Mouse (Mus musculus): ENCODE results near the gene Gid4. TPM values are rescaled to one million over a fixed set of nuclear protein-coding genes. Genes with fewer than 3 reads are reported as not detected.

Gene Gid4
- 20.2 and 21.2 TPM in 2 replicates for polyA plus RNA-seq (2015; fragmentation: Nextera tagmentation; extraction: Ambion mirVana)

DNA sequence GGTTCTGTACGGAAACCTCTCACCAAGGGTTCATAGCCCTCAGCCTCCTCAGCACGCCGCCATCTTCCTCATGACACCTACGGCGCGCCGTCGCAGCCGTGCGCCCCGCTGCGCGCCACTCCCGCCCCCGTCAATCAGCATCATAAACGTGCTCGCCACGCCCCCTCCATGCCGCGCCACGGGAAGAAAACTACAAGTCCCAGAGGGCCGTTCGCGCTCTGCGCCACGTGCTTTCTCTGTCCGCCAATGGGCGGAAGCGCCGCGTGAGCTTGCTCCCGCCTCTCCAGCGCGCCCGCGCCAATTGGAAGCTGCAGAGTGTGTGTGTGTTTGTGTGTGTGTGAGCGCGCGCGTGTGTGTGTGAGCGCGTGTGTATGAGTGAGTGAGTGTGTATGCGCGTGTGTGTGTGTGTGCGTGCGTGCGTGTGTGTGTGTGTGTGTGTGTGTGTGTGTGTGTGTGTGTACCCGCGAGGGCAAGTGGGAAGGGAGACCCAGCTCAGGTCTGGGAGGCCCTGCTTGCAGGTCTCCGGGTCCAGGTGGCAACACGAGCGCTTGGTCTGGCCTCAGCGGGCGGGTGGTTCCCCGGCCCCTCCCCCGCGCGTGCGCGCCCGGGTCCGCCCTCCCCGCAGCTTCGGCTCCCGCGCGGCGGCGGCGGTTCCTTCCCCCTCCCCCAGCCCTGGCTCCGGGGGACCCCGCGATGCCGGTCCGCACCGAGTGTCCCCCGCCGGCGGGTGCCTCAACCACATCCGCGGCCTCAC lies at the start of gene Gid4:
Gene Gid4 (plus strand): TSS at position 183 of the 754 bp plus-strand sequence.
- peak within 1 kb of the TSS; percentile 90 for H3K4me2 ChIP-seq (ENCODE audit: low read depth, low read length)
- no peaks in the 10 kb centered on the region for H3K36me3 ChIP-seq (ENCODE audit: control insufficient read depth, insufficient read depth)
- H3K4me3 ChIP-seq (ENCODE audit: low read length): peak within 1 kb of the TSS; percentile 82
- ATAC-seq (replicated peaks; ENCODE audit: extremely low read depth, insufficient read depth, low FRiP score): peak; percentile 96
- peaks cover 18% of the 10 kb centered on the region for H3K4me1 ChIP-seq (ENCODE audit: control insufficient read depth, insufficient read depth, low read length)
- H3K27ac ChIP-seq (ENCODE audit: low read length): peak within 1 kb of the TSS; percentile 74
- WGBS: under 1% methylated on average over 77 of the region's 81 CpGs
- peak within 1 kb of the TSS; percentile 86 for H3K9ac ChIP-seq (ENCODE audit: low read length)
- H3K9me3 ChIP-seq (replicated peaks; ENCODE audit: control insufficient read depth, low read length): no peaks in the 10 kb centered on the region
- no peaks in the 10 kb centered on the region for H3K27me3 ChIP-seq (ENCODE audit: control insufficient read depth, insufficient read depth, low read length)

DNA sequence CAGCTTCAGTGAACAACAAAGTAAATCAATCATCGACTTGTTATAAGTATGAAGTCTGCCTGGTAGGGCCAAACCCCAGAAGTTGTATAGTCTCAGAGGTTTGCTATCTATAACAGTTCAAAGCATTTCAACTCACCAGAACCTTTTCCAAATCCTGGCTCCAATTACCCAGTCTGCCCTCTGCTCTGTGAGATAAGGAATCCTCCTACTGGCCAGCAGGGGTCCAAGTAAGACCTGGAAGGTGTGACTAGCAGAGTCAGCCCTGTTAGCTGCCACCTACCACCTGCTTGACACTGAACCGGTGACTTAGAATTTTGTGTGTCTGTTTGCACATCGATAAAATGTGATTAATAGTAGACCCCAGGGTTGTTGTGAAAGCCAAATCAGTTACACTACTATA lies 49.7 kb upstream of the Gid4 start:
- Histone ChIP-seq H3K9me3 (replicated peaks; ENCODE audit: control insufficient read depth, low read length) (no peaks in the 10 kb centered on the region), H3K27ac (ENCODE audit: low read length) (no peak overlapping the region), H3K4me2 (ENCODE audit: low read depth, low read length) (no peak overlapping the region), H3K27me3 (ENCODE audit: control insufficient read depth, insufficient read depth, low read length) (no peaks in the 10 kb centered on the region), H3K36me3 (ENCODE audit: control insufficient read depth, insufficient read depth) (no peaks in the 10 kb centered on the region), H3K4me3 (ENCODE audit: low read length) (no peak overlapping the region), H3K4me1 (ENCODE audit: control insufficient read depth, insufficient read depth, low read length) (peaks cover 11% of the 10 kb centered on the region), H3K9ac (ENCODE audit: low read length) (no peak overlapping the region)
- no peak for ATAC-seq (replicated peaks; ENCODE audit: extremely low read depth, insufficient read depth, low FRiP score)
- WGBS: 49% methylated on average over 3 of the region's 3 CpGs

DNA sequence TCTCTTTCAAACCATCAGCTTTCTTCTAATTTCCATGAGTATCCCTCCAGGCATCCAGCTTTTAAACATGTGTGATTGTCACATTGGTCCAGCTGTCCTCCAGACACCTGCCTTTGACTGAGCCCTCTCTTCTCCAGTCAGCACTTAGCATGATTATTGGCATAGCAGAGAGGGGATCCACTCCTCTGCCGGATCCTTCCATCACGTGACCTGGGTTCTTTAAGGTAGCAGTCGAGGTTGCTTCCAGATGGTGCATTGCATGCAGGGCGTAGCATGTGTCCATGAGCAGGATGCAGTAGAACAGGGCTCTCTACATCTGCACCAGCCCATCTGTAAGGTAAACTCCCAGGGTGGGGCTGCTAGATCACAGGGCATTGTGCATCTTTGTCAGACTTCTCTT lies 48.0 kb upstream of the Gid4 start:
- H3K9ac ChIP-seq (ENCODE audit: low read length): no peak overlapping the region
- H3K4me2 ChIP-seq (ENCODE audit: low read depth, low read length): no peak overlapping the region
- no peaks in the 10 kb centered on the region for H3K9me3 ChIP-seq (replicated peaks; ENCODE audit: control insufficient read depth, low read length)
- H3K27ac ChIP-seq (ENCODE audit: low read length): no peak overlapping the region
- no peak overlapping the region for H3K4me3 ChIP-seq (ENCODE audit: low read length)
- H3K27me3 ChIP-seq (ENCODE audit: control insufficient read depth, insufficient read depth, low read length): no peaks in the 10 kb centered on the region
- H3K36me3 ChIP-seq (ENCODE audit: control insufficient read depth, insufficient read depth): no peaks in the 10 kb centered on the region
- H3K4me1 ChIP-seq (ENCODE audit: control insufficient read depth, insufficient read depth, low read length): peaks cover 11% of the 10 kb centered on the region
- ATAC-seq (replicated peaks; ENCODE audit: extremely low read depth, insufficient read depth, low FRiP score): no peak
- 66% methylated on average over 4 of the region's 4 CpGs for WGBS

DNA sequence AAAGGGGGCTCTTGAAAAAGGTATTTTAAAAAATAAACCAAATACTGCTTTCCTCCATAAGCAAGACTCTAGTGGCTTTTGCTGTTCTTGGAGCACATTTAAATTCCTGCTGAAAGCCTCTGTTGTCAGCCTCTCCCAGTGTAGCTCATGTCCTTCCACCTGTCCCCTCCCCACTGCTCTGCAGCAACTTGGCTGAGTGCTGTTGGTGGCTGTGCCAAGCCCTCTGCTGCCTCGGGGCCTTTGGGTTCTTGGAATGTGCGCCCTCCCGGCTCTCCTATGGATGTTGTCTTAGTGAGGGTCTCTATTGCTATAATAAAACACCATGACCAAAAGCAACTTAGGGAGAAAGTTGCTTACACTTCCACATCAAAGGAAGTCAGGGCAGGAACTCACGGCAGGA lies 47.5 kb upstream of the Gid4 start:
- Histone ChIP-seq H3K27ac (ENCODE audit: low read length) (no peak overlapping the region), H3K9ac (ENCODE audit: low read length) (no peak overlapping the region), H3K4me3 (ENCODE audit: low read length) (no peak overlapping the region), H3K4me2 (ENCODE audit: low read depth, low read length) (no peak overlapping the region), H3K4me1 (ENCODE audit: control insufficient read depth, insufficient read depth, low read length) (peaks cover 11% of the 10 kb centered on the region), H3K36me3 (ENCODE audit: control insufficient read depth, insufficient read depth) (no peaks in the 10 kb centered on the region), H3K9me3 (replicated peaks; ENCODE audit: control insufficient read depth, low read length) (no peaks in the 10 kb centered on the region), H3K27me3 (ENCODE audit: control insufficient read depth, insufficient read depth, low read length) (no peaks in the 10 kb centered on the region)
- WGBS: 61% methylated on average over 4 of the region's 4 CpGs
- no peak for ATAC-seq (replicated peaks; ENCODE audit: extremely low read depth, insufficient read depth, low FRiP score)

GRCm38 (mm10) chr11:60370431-60370830 lies 46.5 kb upstream of the Gid4 start:
- ATAC-seq (replicated peaks; ENCODE audit: extremely low read depth, insufficient read depth, low FRiP score): no peak
- Histone ChIP-seq H3K27ac (ENCODE audit: low read length) (no peak overlapping the region), H3K27me3 (ENCODE audit: control insufficient read depth, insufficient read depth, low read length) (no peaks in the 10 kb centered on the region), H3K36me3 (ENCODE audit: control insufficient read depth, insufficient read depth) (no peaks in the 10 kb centered on the region), H3K9ac (ENCODE audit: low read length) (no peak overlapping the region), H3K9me3 (replicated peaks; ENCODE audit: control insufficient read depth, low read length) (no peaks in the 10 kb centered on the region), H3K4me1 (ENCODE audit: control insufficient read depth, insufficient read depth, low read length) (peaks cover 11% of the 10 kb centered on the region), H3K4me3 (ENCODE audit: low read length) (no peak overlapping the region), H3K4me2 (ENCODE audit: low read depth, low read length) (no peak overlapping the region)
- 75% methylated on average over 13 of the region's 13 CpGs for WGBS

GRCm38 (mm10) chr11:60374481-60374880 lies 42.5 kb upstream of the Gid4 start:
- no peaks in the 10 kb centered on the region for H3K4me1 ChIP-seq (ENCODE audit: control insufficient read depth, insufficient read depth, low read length)
- ATAC-seq (replicated peaks; ENCODE audit: extremely low read depth, insufficient read depth, low FRiP score): no peak
- no peak overlapping the region for H3K4me2 ChIP-seq (ENCODE audit: low read depth, low read length)
- H3K27me3 ChIP-seq (ENCODE audit: control insufficient read depth, insufficient read depth, low read length): no peaks in the 10 kb centered on the region
- H3K9ac ChIP-seq (ENCODE audit: low read length): no peak overlapping the region
- H3K36me3 ChIP-seq (ENCODE audit: control insufficient read depth, insufficient read depth): no peaks in the 10 kb centered on the region
- H3K27ac ChIP-seq (ENCODE audit: low read length): no peak overlapping the region
- H3K9me3 ChIP-seq (replicated peaks; ENCODE audit: control insufficient read depth, low read length): no peaks in the 10 kb centered on the region
- 78% methylated on average over 6 of the region's 6 CpGs for WGBS
- H3K4me3 ChIP-seq (ENCODE audit: low read length): no peak overlapping the region

DNA sequence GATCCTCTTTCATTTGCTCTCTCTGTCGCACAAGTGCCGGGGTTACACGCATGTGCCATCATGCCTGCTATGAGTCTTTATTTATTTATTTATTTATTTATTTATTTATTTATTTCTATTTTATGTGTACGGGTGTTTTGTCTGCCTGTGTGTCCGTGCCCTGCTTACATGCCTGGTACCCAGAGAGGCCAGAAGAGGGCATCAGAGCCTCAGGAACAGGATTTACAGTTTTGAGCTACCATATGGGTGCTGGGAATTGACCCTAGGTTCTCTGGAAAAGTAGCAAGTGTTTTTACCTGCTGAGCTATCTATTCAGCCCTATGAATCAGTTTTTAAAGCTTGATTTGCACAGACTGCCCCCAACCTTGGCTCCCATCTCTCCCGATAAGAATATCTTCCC lies 33.4 kb upstream of the Gid4 start:
- Histone ChIP-seq H3K36me3 (ENCODE audit: control insufficient read depth, insufficient read depth) (no peaks in the 10 kb centered on the region), H3K27me3 (ENCODE audit: control insufficient read depth, insufficient read depth, low read length) (peaks cover 3% of the 10 kb centered on the region; the same call in 1 of the 2 replicates), H3K4me2 (ENCODE audit: low read depth, low read length) (no peak overlapping the region), H3K27ac (ENCODE audit: low read length) (no peak overlapping the region), H3K4me3 (ENCODE audit: low read length) (no peak overlapping the region), H3K4me1 (ENCODE audit: control insufficient read depth, insufficient read depth, low read length) (peaks cover 3% of the 10 kb centered on the region; the same call in 1 of the 2 replicates), H3K9me3 (replicated peaks; ENCODE audit: control insufficient read depth, low read length) (no peaks in the 10 kb centered on the region), H3K9ac (ENCODE audit: low read length) (no peak overlapping the region)
- no peak for ATAC-seq (replicated peaks; ENCODE audit: extremely low read depth, insufficient read depth, low FRiP score)
- 92% methylated on average over 6 of the region's 6 CpGs for WGBS

GRCm38 (mm10) chr11:60384762-60385421 lies 32.1 kb upstream of the Gid4 start:
- no peak for ATAC-seq (replicated peaks; ENCODE audit: extremely low read depth, insufficient read depth, low FRiP score)
- H3K36me3 ChIP-seq (ENCODE audit: control insufficient read depth, insufficient read depth): no peaks in the 10 kb centered on the region
- peaks cover 3% of the 10 kb centered on the region; the same call in 1 of the 2 replicates for H3K4me1 ChIP-seq (ENCODE audit: control insufficient read depth, insufficient read depth, low read length)
- H3K27ac ChIP-seq (ENCODE audit: low read length): no peak overlapping the region
- no peak overlapping the region for H3K4me2 ChIP-seq (ENCODE audit: low read depth, low read length)
- H3K27me3 ChIP-seq (ENCODE audit: control insufficient read depth, insufficient read depth, low read length): peaks cover 3% of the 10 kb centered on the region; the same call in 1 of the 2 replicates
- H3K9me3 ChIP-seq (replicated peaks; ENCODE audit: control insufficient read depth, low read length): no peaks in the 10 kb centered on the region
- H3K4me3 ChIP-seq (ENCODE audit: low read length): no peak overlapping the region
- 14% methylated on average over 16 of the region's 16 CpGs for WGBS
- H3K9ac ChIP-seq (ENCODE audit: low read length): no peak overlapping the region

DNA sequence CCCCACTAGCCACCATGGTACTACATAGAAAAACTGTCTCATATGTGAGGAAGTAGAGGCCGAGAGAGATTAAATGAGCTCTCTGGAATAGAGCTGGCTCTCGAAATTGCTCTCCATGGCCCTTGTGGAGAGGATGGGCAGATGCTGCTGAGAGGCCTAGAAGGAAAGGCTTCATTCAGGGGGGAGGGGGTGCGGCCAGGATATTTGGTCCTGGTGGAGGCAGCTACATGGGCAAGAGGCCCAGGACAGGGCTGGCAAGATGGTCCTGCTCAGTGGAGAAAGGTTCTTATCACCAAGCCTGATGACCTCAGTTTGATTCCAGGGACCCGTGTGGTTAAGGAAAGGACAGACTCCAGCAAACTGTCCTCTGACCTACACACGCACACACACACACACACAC lies 31.0 kb upstream of the Gid4 start:
- H3K9ac ChIP-seq (ENCODE audit: low read length): no peak overlapping the region
- H3K9me3 ChIP-seq (replicated peaks; ENCODE audit: control insufficient read depth, low read length): no peaks in the 10 kb centered on the region
- peaks cover 3% of the 10 kb centered on the region; the same call in 1 of the 2 replicates for H3K27me3 ChIP-seq (ENCODE audit: control insufficient read depth, insufficient read depth, low read length)
- 76% methylated on average over 5 of the region's 5 CpGs for WGBS
- no peak overlapping the region for H3K4me2 ChIP-seq (ENCODE audit: low read depth, low read length)
- no peak overlapping the region for H3K27ac ChIP-seq (ENCODE audit: low read length)
- H3K36me3 ChIP-seq (ENCODE audit: control insufficient read depth, insufficient read depth): no peaks in the 10 kb centered on the region
- peaks cover 3% of the 10 kb centered on the region; the same call in 1 of the 2 replicates for H3K4me1 ChIP-seq (ENCODE audit: control insufficient read depth, insufficient read depth, low read length)
- no peak overlapping the region for H3K4me3 ChIP-seq (ENCODE audit: low read length)
- ATAC-seq (replicated peaks; ENCODE audit: extremely low read depth, insufficient read depth, low FRiP score): no peak

Data from heart, embryonic 16.5 days (tissue).